Mouse (Mus musculus) neural tube, embryonic 11.5 days (tissue): ENCODE data around the gene Ripply3. TPM values are rescaled to one million over a fixed set of nuclear protein-coding genes. Genes with fewer than 3 reads are reported as not detected.
"Not testable (repeated sequence)": the region's sequence is repeated elsewhere in the genome, so short reads cannot be mapped to it uniquely, and the experiment has no call there.

Source experiments
- ATAC-seq: fragments of 200-750 bp; cut with Nextera tagmentation; 2 replicates; pipeline ENCODE4 v1.8.0; 2017; ENCODE audit warnings: moderate number of reproducible peaks, mild to moderate bottlenecking, moderate TSS enrichment, moderate library complexity; ENCODE audit not compliant: insufficient read depth, low FRiP score, low TSS enrichment
- DNase-seq: peaks from one replicate; pipeline ENCODE4 v3.0.0-alpha.2; 2015; ENCODE audit warnings: low spot score
- H3K27ac ChIP-seq: fragments of 300-500 bp; sonication (generic); 2 replicates; pipeline ENCODE4 v1.5.1; 2014; ENCODE audit warnings: low read depth, mild to moderate bottlenecking, low read length
- H3K27me3 ChIP-seq: fragments of 300-500 bp; sonication (generic); 2 replicates; pipeline ENCODE4 v1.6.1; 2014; ENCODE audit warnings: mild to moderate bottlenecking, low read length, mixed read lengths; ENCODE audit not compliant: control insufficient read depth, insufficient read depth
- H3K36me3 ChIP-seq: fragments of 300-500 bp; sonication (generic); 2 replicates; pipeline ENCODE4 v1.6.1; 2014; ENCODE audit warnings: mild to moderate bottlenecking, low read length, moderate library complexity, mixed read lengths; ENCODE audit not compliant: control insufficient read depth, insufficient read depth
- H3K4me1 ChIP-seq: fragments of 300-500 bp; sonication (generic); 2 replicates; pipeline ENCODE4 v1.6.1; 2014; ENCODE audit warnings: low read length, mixed read lengths; ENCODE audit not compliant: control insufficient read depth, insufficient read depth
- H3K4me2 ChIP-seq: fragments of 300-500 bp; sonication (generic); 2 replicates; pipeline ENCODE4 v1.6.1; 2014; ENCODE audit warnings: low read depth, mild to moderate bottlenecking, moderate library complexity
- H3K4me3 ChIP-seq: fragments of 300-500 bp; sonication (generic); 2 replicates; pipeline ENCODE4 v1.5.1; 2014; ENCODE audit warnings: low read depth, low read length
- H3K9ac ChIP-seq: fragments of 300-500 bp; sonication (generic); 2 replicates; pipeline ENCODE4 v1.6.1; 2014; ENCODE audit warnings: mild to moderate bottlenecking, low read length
- H3K9me3 ChIP-seq: fragments of 300-500 bp; sonication (generic); 2 replicates; pipeline ENCODE4 v1.6.1; 2016; ENCODE audit warnings: low read length; ENCODE audit not compliant: control insufficient read depth
- WGBS: fragments of 180-500 bp; shearing (Covaris S2); extraction: QIAGEN DNeasy Blood & Tissue Kit; methylation state at CpG from one replicate; pipeline ENCODE4 v1.1.7; 2014; 5-methylcytosine and 5-hydroxymethylcytosine counted together
- polyA plus RNA-seq: library from polyadenylated mRNA; unstranded; fragments of >200 nt; fragmentation: Nextera tagmentation; extraction: Ambion mirVana; gene quantifications from 2 replicates; pipeline ENCODE4 v1.2.1, GENCODE M21; 2014

Gene Ripply3
- polyA plus RNA-seq, 1 experiment from 2014 or later: 5.9 TPM

- H3K9ac ChIP-seq: no peak overlapping the region
- H3K4me2 ChIP-seq: no peak overlapping the region
- H3K4me3 ChIP-seq: no peak overlapping the region
- no peaks in the 10 kb centered on the region for H3K9me3 ChIP-seq
- peaks cover 5% of the 10 kb centered on the region; the same call in 1 of the 2 replicates for H3K4me1 ChIP-seq
- no peak overlapping the region for H3K27ac ChIP-seq
- ATAC-seq (no peak), DNase-seq (no peak)
- WGBS: 73% methylated on average over 5 of the region's 5 CpGs
- no peaks in the 10 kb centered on the region for H3K36me3 ChIP-seq
- peaks cover 21% of the 10 kb centered on the region for H3K27me3 ChIP-seq
These were observed 4.5 kb upstream of the Ripply3 start for GRCm38 (mm10) chr16:94323681-94324080.

DNA sequence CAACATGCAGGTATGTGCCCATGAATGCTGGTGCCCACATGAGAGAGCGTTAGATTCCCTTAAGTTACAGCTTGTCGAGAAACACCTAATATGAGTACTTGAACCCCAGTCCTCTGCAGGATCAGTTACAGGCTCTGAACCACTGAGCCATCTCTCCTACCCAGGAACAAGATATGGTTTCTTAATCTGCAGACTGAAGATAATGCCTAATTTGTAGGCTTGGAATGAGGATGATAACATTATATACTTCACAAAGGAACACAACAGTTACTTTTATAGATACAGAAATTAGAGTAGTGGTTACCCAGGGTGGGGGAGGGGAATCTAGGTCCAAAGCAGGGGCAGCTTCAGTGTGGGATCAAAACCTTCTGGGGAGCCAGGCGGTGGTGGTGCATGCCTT lies 2.2 kb upstream of the Ripply3 start:
- 95% methylated on average over 3 of the region's 3 CpGs for WGBS
- Histone ChIP-seq H3K27ac (no peak overlapping the region), H3K27me3 (peaks cover 25% of the 10 kb centered on the region), H3K9me3 (no peaks in the 10 kb centered on the region), H3K4me1 (peaks cover 8% of the 10 kb centered on the region), H3K4me2 (no peak overlapping the region), H3K36me3 (no peaks in the 10 kb centered on the region), H3K4me3 (no peak overlapping the region), H3K9ac (no peak overlapping the region)
- ATAC-seq: no peak
- no peak for DNase-seq

GRCm38 (mm10) chr16:94328881-94329867 lies 954 bp downstream of the Ripply3 start:
- Histone ChIP-seq H3K4me2 (peak overlapping the region; percentile 58), H3K27ac (no peak overlapping the region), H3K9me3 (no peaks in the 10 kb centered on the region), H3K4me1 (peaks cover 8% of the 10 kb centered on the region), H3K4me3 (peak overlapping the region; percentile 47), H3K27me3 (peaks cover 25% of the 10 kb centered on the region), H3K9ac (no peak overlapping the region), H3K36me3 (no peaks in the 10 kb centered on the region)
- peak; percentile 38 for ATAC-seq
- WGBS: 9% methylated on average over 25 of the region's 25 CpGs
- peak; percentile 38 for DNase-seq

DNA sequence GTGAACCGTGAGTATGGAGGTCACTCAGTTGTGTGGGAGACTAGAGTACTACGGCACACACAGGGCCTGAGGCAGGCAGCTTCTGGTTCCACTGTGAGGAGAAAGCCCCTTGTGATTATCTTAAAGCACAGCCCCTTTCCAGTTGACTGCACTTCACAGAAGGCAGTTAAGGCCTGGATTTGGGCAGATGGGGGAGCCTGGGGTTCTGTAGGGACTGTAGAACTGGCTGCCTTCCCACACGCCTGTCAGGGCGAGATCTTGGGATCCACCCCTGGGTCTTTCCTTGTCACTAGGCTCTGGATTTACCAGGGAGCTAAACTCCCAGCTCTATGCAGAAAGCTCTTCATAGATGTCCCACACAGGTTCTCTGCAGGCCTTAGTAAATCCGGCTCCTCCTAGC lies 2.2 kb downstream of the Ripply3 start:
- peaks cover 8% of the 10 kb centered on the region for H3K4me1 ChIP-seq
- no peak for DNase-seq
- no peak overlapping the region for H3K4me3 ChIP-seq
- no peaks in the 10 kb centered on the region for H3K36me3 ChIP-seq
- WGBS: 62% methylated on average over 5 of the region's 5 CpGs
- H3K9me3 ChIP-seq: no peaks in the 10 kb centered on the region
- no peak overlapping the region for H3K27ac ChIP-seq
- no peak for ATAC-seq
- no peak overlapping the region for H3K4me2 ChIP-seq
- no peak overlapping the region for H3K9ac ChIP-seq
- H3K27me3 ChIP-seq: peaks cover 25% of the 10 kb centered on the region

- no peak for ATAC-seq
- Histone ChIP-seq H3K9me3 (no peaks in the 10 kb centered on the region), H3K4me1 (peaks cover 8% of the 10 kb centered on the region), H3K9ac (no peak overlapping the region), H3K36me3 (no peaks in the 10 kb centered on the region), H3K27me3 (peaks cover 25% of the 10 kb centered on the region), H3K4me2 (no peak overlapping the region), H3K27ac (no peak overlapping the region), H3K4me3 (no peak overlapping the region)
- 83% methylated on average over 9 of the region's 9 CpGs for WGBS
- DNase-seq: no peak
These were observed 3.1 kb downstream of the Ripply3 start for GRCm38 (mm10) chr16:94331233-94331885.

DNA sequence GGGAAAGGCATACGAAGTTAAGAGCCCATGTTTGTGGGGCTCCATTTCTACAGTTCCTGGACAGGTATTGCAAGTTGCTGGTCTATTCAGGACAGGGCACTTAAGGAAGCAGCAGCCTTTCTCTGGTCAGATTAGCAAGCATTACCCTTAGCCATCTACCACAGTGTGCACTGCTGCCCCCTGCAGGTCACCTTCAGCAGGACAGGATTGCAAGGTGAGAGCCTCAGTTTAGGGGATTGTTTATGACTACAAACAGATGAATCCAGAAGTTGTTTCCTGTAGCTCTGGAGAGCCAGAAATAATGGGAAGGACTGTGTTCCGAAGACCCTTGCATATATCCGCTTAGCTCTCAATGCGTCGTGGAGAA lies 3.6 kb downstream of the Ripply3 start:
- Histone ChIP-seq H3K4me3 (no peak overlapping the region), H3K9me3 (no peaks in the 10 kb centered on the region), H3K4me1 (peaks cover 8% of the 10 kb centered on the region), H3K9ac (no peak overlapping the region), H3K27me3 (peaks cover 21% of the 10 kb centered on the region), H3K27ac (no peak overlapping the region), H3K36me3 (no peaks in the 10 kb centered on the region), H3K4me2 (no peak overlapping the region)
- DNase-seq (peak; percentile 48), ATAC-seq (no peak)
- WGBS: 62% methylated on average over 5 of the region's 5 CpGs

GRCm38 (mm10) chr16:94335656-94336055 lies 7.4 kb downstream of the Ripply3 start:
- no peaks in the 10 kb centered on the region for H3K27me3 ChIP-seq
- no peak for DNase-seq
- no peak overlapping the region for H3K9ac ChIP-seq
- ATAC-seq: no peak
- H3K4me3 ChIP-seq: no peak overlapping the region
- H3K36me3 ChIP-seq: no peaks in the 10 kb centered on the region
- no peaks in the 10 kb centered on the region for H3K4me1 ChIP-seq
- H3K9me3 ChIP-seq: no peaks in the 10 kb centered on the region
- no peak overlapping the region for H3K27ac ChIP-seq
- 54% methylated on average over 5 of the region's 5 CpGs for WGBS
- no peak overlapping the region for H3K4me2 ChIP-seq

DNA sequence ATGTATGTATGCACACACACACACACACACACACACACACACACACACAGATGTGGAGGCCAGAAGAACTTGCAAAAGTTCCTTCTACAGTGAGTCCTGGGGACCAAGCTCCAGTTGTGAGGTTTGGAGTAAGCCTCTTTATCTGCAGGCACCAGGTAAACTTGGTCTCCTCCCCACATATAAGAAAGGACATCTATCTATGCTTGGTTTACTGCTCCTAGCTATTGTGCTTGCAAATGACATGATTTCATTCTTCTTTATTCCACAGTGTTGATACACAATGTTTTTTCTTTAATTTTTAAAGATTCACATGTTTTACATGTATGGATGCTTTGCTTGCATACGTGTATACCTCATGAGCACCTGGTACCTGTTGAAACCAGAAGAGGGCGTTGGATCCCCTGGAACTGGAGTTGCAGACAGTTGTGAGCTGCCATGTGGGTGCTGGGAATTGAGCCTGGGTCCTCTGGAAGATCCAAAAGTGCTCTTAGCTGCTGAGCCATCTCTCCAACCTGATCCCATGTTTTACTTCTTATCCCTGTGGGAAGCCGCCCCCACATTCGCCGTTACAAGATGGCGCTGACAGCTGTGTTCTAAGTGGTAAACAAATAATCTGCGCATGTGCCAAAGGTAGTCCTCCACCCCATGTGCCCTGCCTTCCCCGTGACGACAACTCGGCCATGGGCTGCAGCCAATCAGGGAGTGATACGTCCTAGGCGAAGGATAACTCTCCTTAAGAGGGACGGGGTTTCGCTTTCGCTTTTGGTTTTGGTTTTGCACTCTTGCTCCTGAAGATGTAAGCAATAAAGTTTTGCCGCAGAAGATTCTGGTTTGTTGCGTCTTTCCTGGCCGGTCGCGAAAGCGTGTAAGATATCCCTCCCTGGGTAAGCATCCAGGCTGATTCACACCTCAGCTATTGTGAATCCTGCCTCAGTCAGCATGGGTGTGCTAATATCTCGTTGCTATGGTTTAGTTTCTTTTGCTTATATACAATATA lies 11.2 kb downstream of the Ripply3 start:
- not testable (repeated sequence) for H3K27ac ChIP-seq, H3K4me3 ChIP-seq, DNase-seq, H3K9me3 ChIP-seq, H3K4me2 ChIP-seq, H3K36me3 ChIP-seq, ATAC-seq, H3K9ac ChIP-seq, H3K4me1 ChIP-seq, H3K27me3 ChIP-seq
- 92% methylated on average over 19 of the region's 22 CpGs for WGBS
